Mouse (Mus musculus): ENCODE results near the gene Olfr642. TPM values are rescaled to one million over a fixed set of nuclear protein-coding genes. Genes with fewer than 3 reads are reported as not detected.

Gene Olfr642
- total and polyA plus RNA-seq, 2 experiments from 2014 or later: not detected

DNA sequence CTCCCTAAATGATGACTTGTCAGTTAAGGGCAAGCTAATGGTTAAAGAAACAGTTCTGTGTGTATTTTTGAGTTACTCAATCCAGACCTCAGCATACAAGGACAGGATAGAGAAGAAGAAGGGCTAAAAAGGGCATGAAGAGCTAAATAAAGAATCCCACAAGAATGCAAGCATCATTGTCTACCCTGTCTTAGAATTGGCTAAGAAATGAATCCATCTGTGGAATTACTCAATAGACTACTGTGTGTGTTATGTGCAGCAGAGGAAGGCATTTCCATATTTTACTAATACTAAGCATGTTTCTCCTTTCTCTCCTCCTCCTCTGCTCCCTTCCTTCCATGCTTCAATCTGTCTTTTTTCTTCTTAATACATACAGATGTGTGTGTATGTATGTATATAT lies 53.3 kb downstream of the Olfr642 start:
- TF ChIP-seq CTCF (IDR thresholded peaks at IDR 0.05): no peak
- no peak overlapping the region for H3K9ac ChIP-seq (replicated peaks; ENCODE audit: low read length, poor library complexity, severe bottlenecking)
- no peaks in the 10 kb centered on the region for H3K4me1 ChIP-seq (ENCODE audit: insufficient read depth, low read length)
- no peak overlapping the region for H3K4me3 ChIP-seq (ENCODE audit: low read depth, low read length)
- ATAC-seq (ENCODE audit: low FRiP score): no peak
- H3K27ac ChIP-seq (ENCODE audit: low read depth, low read length): no peak overlapping the region
- DNase-seq (ENCODE audit: low spot score): no peak
- no peaks in the 10 kb centered on the region for H3K9me3 ChIP-seq (ENCODE audit: low read length)
- H3K4me2 ChIP-seq (ENCODE audit: low read depth, low read length, poor library complexity, severe bottlenecking): no peak overlapping the region
- H3K36me3 ChIP-seq (ENCODE audit: insufficient read depth, low read length): no peaks in the 10 kb centered on the region
- no peaks in the 10 kb centered on the region for H3K27me3 ChIP-seq (ENCODE audit: insufficient read depth, low read length)

DNA sequence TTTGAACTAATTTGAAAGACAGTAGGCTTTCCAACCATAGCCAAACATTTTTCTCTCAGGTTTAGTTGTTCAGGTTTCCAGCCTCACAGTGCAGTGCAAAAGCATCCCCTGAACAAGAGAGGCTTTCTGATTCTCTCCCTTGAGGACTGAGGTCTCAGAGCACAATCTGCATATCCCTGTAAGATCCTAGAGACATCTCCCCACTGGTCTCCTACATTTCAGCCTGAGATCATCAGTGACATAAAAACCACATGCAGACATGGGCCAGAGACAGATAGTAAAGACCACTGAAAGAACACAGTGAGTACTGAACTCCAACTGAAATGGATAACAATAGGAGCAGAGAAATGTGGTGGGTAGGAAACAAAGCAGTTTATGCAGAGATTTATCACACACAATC lies 54.0 kb downstream of the Olfr642 start, which contains the start of gene Olfr638:
Olfr638 (plus strand) TSS at position 301 of the 400 bp plus-strand sequence.
- Histone ChIP-seq H3K4me2 (ENCODE audit: low read depth, low read length, poor library complexity, severe bottlenecking) (no peak within 1 kb of the TSS), H3K27ac (ENCODE audit: low read depth, low read length) (no peak within 1 kb of the TSS), H3K9me3 (ENCODE audit: low read length) (no peaks in the 10 kb centered on the region), H3K27me3 (ENCODE audit: insufficient read depth, low read length) (no peaks in the 10 kb centered on the region), H3K36me3 (ENCODE audit: insufficient read depth, low read length) (no peaks in the 10 kb centered on the region), H3K9ac (replicated peaks; ENCODE audit: low read length, poor library complexity, severe bottlenecking) (no peak within 1 kb of the TSS), H3K4me1 (ENCODE audit: insufficient read depth, low read length) (no peaks in the 10 kb centered on the region), H3K4me3 (ENCODE audit: low read depth, low read length) (no peak within 1 kb of the TSS)
- no peak for TF ChIP-seq CTCF (IDR thresholded peaks at IDR 0.05)
- no peak for DNase-seq (ENCODE audit: low spot score)
- no peak for ATAC-seq (ENCODE audit: low FRiP score)

Other genes starting within 250 kb of the Olfr642 start
- 140 and 223 TPM in 2 replicates for gene Hbb-bt, start 238.7 kb downstream of the Olfr642 start, total RNA-seq (2014; rRNA removed)
- gene Hbb-bt, start 238.7 kb downstream of the Olfr642 start, polyA plus RNA-seq (2015; fragmentation: Nextera tagmentation; extraction: Ambion mirVana): 153 and 165 TPM in 2 replicates
- 1,016 and 1,022 TPM in 2 replicates for gene Hbb-bs, start 224.6 kb downstream of the Olfr642 start, total RNA-seq (2014; rRNA removed)
- 709 and 771 TPM in 2 replicates for gene Hbb-bs, start 224.6 kb downstream of the Olfr642 start, polyA plus RNA-seq (2015; fragmentation: Nextera tagmentation; extraction: Ambion mirVana)
- not detected in 2 replicates for gene Hbb-bh2, start 212.1 kb downstream of the Olfr642 start, total RNA-seq (2014; rRNA removed)
- not detected in 2 replicates for gene Hbb-bh2, start 212.1 kb downstream of the Olfr642 start, polyA plus RNA-seq (2015; fragmentation: Nextera tagmentation; extraction: Ambion mirVana)
- not detected in 2 replicates for gene Hbb-bh1, start 209.5 kb downstream of the Olfr642 start, total RNA-seq (2014; rRNA removed)
- gene Hbb-bh1, start 209.5 kb downstream of the Olfr642 start, polyA plus RNA-seq (2015; fragmentation: Nextera tagmentation; extraction: Ambion mirVana): not detected in 2 replicates
- gene Hbb-y, start 199.4 kb downstream of the Olfr642 start, total RNA-seq (2014; rRNA removed): 1.0 TPM in 1 of 2 replicates, not detected in the other
- gene Hbb-y, start 199.4 kb downstream of the Olfr642 start, polyA plus RNA-seq (2015; fragmentation: Nextera tagmentation; extraction: Ambion mirVana): 1.1 TPM in 1 of 2 replicates, not detected in the other
- not detected in 2 replicates for gene Olfr66, start 166.4 kb downstream of the Olfr642 start, total RNA-seq (2014; rRNA removed)
- gene Olfr66, start 166.4 kb downstream of the Olfr642 start, polyA plus RNA-seq (2015; fragmentation: Nextera tagmentation; extraction: Ambion mirVana): not detected in 2 replicates
- 0.05 TPM in 1 of 2 replicates, not detected in the other for gene Olfr64, start 158.2 kb downstream of the Olfr642 start, total RNA-seq (2014; rRNA removed)
- gene Olfr64, start 158.2 kb downstream of the Olfr642 start, polyA plus RNA-seq (2015; fragmentation: Nextera tagmentation; extraction: Ambion mirVana): not detected in 2 replicates
- gene Olfr65, start 149.2 kb downstream of the Olfr642 start, total RNA-seq (2014; rRNA removed): not detected in 2 replicates
- not detected in 2 replicates for gene Olfr65, start 149.2 kb downstream of the Olfr642 start, polyA plus RNA-seq (2015; fragmentation: Nextera tagmentation; extraction: Ambion mirVana)
- not detected in 2 replicates for gene Olfr631, start 123.8 kb downstream of the Olfr642 start, total RNA-seq (2014; rRNA removed)
- gene Olfr631, start 123.8 kb downstream of the Olfr642 start, polyA plus RNA-seq (2015; fragmentation: Nextera tagmentation; extraction: Ambion mirVana): not detected in 2 replicates
- not detected in 2 replicates for gene Olfr632, start 118.3 kb downstream of the Olfr642 start, total RNA-seq (2014; rRNA removed)
- gene Olfr632, start 118.3 kb downstream of the Olfr642 start, polyA plus RNA-seq (2015; fragmentation: Nextera tagmentation; extraction: Ambion mirVana): not detected in 2 replicates
- gene Olfr633, start 108.2 kb downstream of the Olfr642 start, total RNA-seq (2014; rRNA removed): not detected in 2 replicates
- gene Olfr633, start 108.2 kb downstream of the Olfr642 start, polyA plus RNA-seq (2015; fragmentation: Nextera tagmentation; extraction: Ambion mirVana): not detected in 2 replicates
- gene Olfr635, start 81.5 kb downstream of the Olfr642 start, total RNA-seq (2014; rRNA removed): not detected in 2 replicates
- gene Olfr635, start 81.5 kb downstream of the Olfr642 start, polyA plus RNA-seq (2015; fragmentation: Nextera tagmentation; extraction: Ambion mirVana): 0.01 TPM in 1 of 2 replicates, not detected in the other
- gene Olfr638, start 53.9 kb downstream of the Olfr642 start, total RNA-seq (2014; rRNA removed): not detected in 2 replicates
- gene Olfr638, start 53.9 kb downstream of the Olfr642 start, polyA plus RNA-seq (2015; fragmentation: Nextera tagmentation; extraction: Ambion mirVana): not detected in 2 replicates
- 0.14 TPM in 1 of 2 replicates, not detected in the other for gene Olfr639, start 35.4 kb downstream of the Olfr642 start, total RNA-seq (2014; rRNA removed)
- not detected in 2 replicates for gene Olfr639, start 35.4 kb downstream of the Olfr642 start, polyA plus RNA-seq (2015; fragmentation: Nextera tagmentation; extraction: Ambion mirVana)
- gene Olfr640, start 27.1 kb downstream of the Olfr642 start, total RNA-seq (2014; rRNA removed): 0.11 TPM in 1 of 2 replicates, not detected in the other
- gene Olfr640, start 27.1 kb downstream of the Olfr642 start, polyA plus RNA-seq (2015; fragmentation: Nextera tagmentation; extraction: Ambion mirVana): 0.06 TPM in 1 of 2 replicates, not detected in the other
- not detected in 2 replicates for gene Olfr641, start 17.2 kb downstream of the Olfr642 start, total RNA-seq (2014; rRNA removed)
- gene Olfr641, start 17.2 kb downstream of the Olfr642 start, polyA plus RNA-seq (2015; fragmentation: Nextera tagmentation; extraction: Ambion mirVana): not detected in 2 replicates
- not detected in 2 replicates for gene 4930516K23Rik, start 8.8 kb upstream of the Olfr642 start, total RNA-seq (2014; rRNA removed)
- not detected in 2 replicates for gene 4930516K23Rik, start 8.8 kb upstream of the Olfr642 start, polyA plus RNA-seq (2015; fragmentation: Nextera tagmentation; extraction: Ambion mirVana)
- not detected in 2 replicates for gene Olfr644, start 19.2 kb upstream of the Olfr642 start, total RNA-seq (2014; rRNA removed)
- gene Olfr644, start 19.2 kb upstream of the Olfr642 start, polyA plus RNA-seq (2015; fragmentation: Nextera tagmentation; extraction: Ambion mirVana): not detected in 2 replicates
- gene Olfr645, start 32.8 kb upstream of the Olfr642 start, total RNA-seq (2014; rRNA removed): not detected in 2 replicates
- gene Olfr645, start 32.8 kb upstream of the Olfr642 start, polyA plus RNA-seq (2015; fragmentation: Nextera tagmentation; extraction: Ambion mirVana): not detected in 2 replicates
- not detected in 2 replicates for gene Olfr646, start 52.2 kb upstream of the Olfr642 start, total RNA-seq (2014; rRNA removed)
- gene Olfr646, start 52.2 kb upstream of the Olfr642 start, polyA plus RNA-seq (2015; fragmentation: Nextera tagmentation; extraction: Ambion mirVana): not detected in 2 replicates
- gene Ubqln5, start 77.2 kb upstream of the Olfr642 start, total RNA-seq (2014; rRNA removed): not detected in 2 replicates
- not detected in 2 replicates for gene Ubqln5, start 77.2 kb upstream of the Olfr642 start, polyA plus RNA-seq (2015; fragmentation: Nextera tagmentation; extraction: Ambion mirVana)
- gene Olfr643, start 84.7 kb upstream of the Olfr642 start, total RNA-seq (2014; rRNA removed): not detected in 2 replicates
- gene Olfr643, start 84.7 kb upstream of the Olfr642 start, polyA plus RNA-seq (2015; fragmentation: Nextera tagmentation; extraction: Ambion mirVana): not detected in 2 replicates
- gene Ubqln3, start 90.6 kb upstream of the Olfr642 start, total RNA-seq (2014; rRNA removed): not detected in 2 replicates
- not detected in 2 replicates for gene Ubqln3, start 90.6 kb upstream of the Olfr642 start, polyA plus RNA-seq (2015; fragmentation: Nextera tagmentation; extraction: Ambion mirVana)
- gene Ubqlnl, start 97.9 kb upstream of the Olfr642 start, total RNA-seq (2014; rRNA removed): not detected in 2 replicates
- gene Ubqlnl, start 97.9 kb upstream of the Olfr642 start, polyA plus RNA-seq (2015; fragmentation: Nextera tagmentation; extraction: Ambion mirVana): not detected in 2 replicates
- not detected in 2 replicates for gene Olfm5, start 112.2 kb upstream of the Olfr642 start, total RNA-seq (2014; rRNA removed)
- not detected in 2 replicates for gene Olfm5, start 112.2 kb upstream of the Olfr642 start, polyA plus RNA-seq (2015; fragmentation: Nextera tagmentation; extraction: Ambion mirVana)
- gene Olfr648, start 130.7 kb upstream of the Olfr642 start, total RNA-seq (2014; rRNA removed): not detected in 2 replicates
- 0.39 and 0.42 TPM in 2 replicates for gene Olfr648, start 130.7 kb upstream of the Olfr642 start, polyA plus RNA-seq (2015; fragmentation: Nextera tagmentation; extraction: Ambion mirVana)
- not detected in 2 replicates for gene Olfr649, start 143.3 kb upstream of the Olfr642 start, total RNA-seq (2014; rRNA removed)
- not detected in 2 replicates for gene Olfr649, start 143.3 kb upstream of the Olfr642 start, polyA plus RNA-seq (2015; fragmentation: Nextera tagmentation; extraction: Ambion mirVana)
- 0.11 and 0.33 TPM in 2 replicates for gene Trim6, start 166.1 kb upstream of the Olfr642 start, total RNA-seq (2014; rRNA removed)
- 0.49 and 0.75 TPM in 2 replicates for gene Trim6, start 166.1 kb upstream of the Olfr642 start, polyA plus RNA-seq (2015; fragmentation: Nextera tagmentation; extraction: Ambion mirVana)
- gene Trim34a, start 191.8 kb upstream of the Olfr642 start, total RNA-seq (2014; rRNA removed): 1.9 and 2.4 TPM in 2 replicates
- gene Trim34a, start 191.8 kb upstream of the Olfr642 start, polyA plus RNA-seq (2015; fragmentation: Nextera tagmentation; extraction: Ambion mirVana): 0.78 and 0.86 TPM in 2 replicates
- gene Trim5, start 235.4 kb upstream of the Olfr642 start, total RNA-seq (2014; rRNA removed): 0.05 TPM in 1 of 2 replicates, not detected in the other
- gene Trim5, start 235.4 kb upstream of the Olfr642 start, polyA plus RNA-seq (2015; fragmentation: Nextera tagmentation; extraction: Ambion mirVana): 0.17 and 0.20 TPM in 2 replicates